Mouse (Mus musculus): Measurements from ENCODE around the gene Rtf1. TPM values are rescaled to one million over a fixed set of nuclear protein-coding genes. Genes with fewer than 3 reads are reported as not detected.

Rtf1 gene
- polyA plus RNA-seq, 1 experiment, result 7.2 TPM

GRCm38 (mm10) chr2:119762276-119762675 lies 87.4 kb downstream of the Rtf1 start:
- Histone ChIP-seq H3ac (ENCODE audit: control insufficient read depth, insufficient read length) (no peak overlapping the region), H3K4me2 (ENCODE audit: low read depth) (no peak overlapping the region), H3K27me3 (ENCODE audit: control insufficient read depth, insufficient read depth, insufficient read length) (peaks cover 28% of the 10 kb centered on the region), H3K36me3 (ENCODE audit: control insufficient read depth, insufficient read depth) (no peaks in the 10 kb centered on the region), H3K4me3 (no peak overlapping the region), H3K79me2 (ENCODE audit: control insufficient read depth, insufficient read depth) (no peaks in the 10 kb centered on the region)
- TF ChIP-seq SRF (IDR thresholded peaks at IDR 0.05; ENCODE audit: control insufficient read depth, insufficient read length, low read depth) (no peak), MAX (IDR thresholded peaks at IDR 0.05; ENCODE audit: low read depth) (no peak), TCF12 (IDR thresholded peaks at IDR 0.05; ENCODE audit: insufficient read depth, poor library complexity, severe bottlenecking) (no peak), TCF3 (IDR thresholded peaks at IDR 0.05; ENCODE audit: insufficient read length, low read depth) (no peak), E2F4 (IDR thresholded peaks at IDR 0.05; ENCODE audit: insufficient read depth) (no peak), CEBPB (IDR thresholded peaks at IDR 0.05; ENCODE audit: insufficient read depth, poor library complexity, severe bottlenecking) (no peak), POLR2A (IDR thresholded peaks at IDR 0.05; ENCODE audit: insufficient read length, low read depth) (no peak), MYOD1 (IDR thresholded peaks at IDR 0.05; ENCODE audit: control insufficient read depth in 1 of 3, insufficient read length in 2 of 3, low read depth in 2 of 3) (no peak), MYOG (IDR thresholded peaks at IDR 0.05; ENCODE audit: control insufficient read depth in 1 of 3, insufficient read depth in 1 of 3, insufficient read length in 2 of 3, low read depth in 2 of 3) (no peak), USF1 (IDR thresholded peaks at IDR 0.05; ENCODE audit: low read depth) (no peak), POLR2AphosphoS2 (IDR thresholded peaks at IDR 0.05; ENCODE audit: insufficient read length, low read depth) (no peak), REST (IDR thresholded peaks at IDR 0.05; ENCODE audit: insufficient read depth, insufficient read length) (no peak)

GRCm38 (mm10) chr2:119763924-119764323 lies 89.1 kb downstream of the Rtf1 start:
- Histone ChIP-seq H3K36me3 (ENCODE audit: control insufficient read depth, insufficient read depth) (no peaks in the 10 kb centered on the region), H3K4me2 (ENCODE audit: low read depth) (no peak overlapping the region), H3K79me2 (ENCODE audit: control insufficient read depth, insufficient read depth) (no peaks in the 10 kb centered on the region), H3K4me3 (no peak overlapping the region), H3ac (ENCODE audit: control insufficient read depth, insufficient read length) (no peak overlapping the region), H3K27me3 (ENCODE audit: control insufficient read depth, insufficient read depth, insufficient read length) (peaks cover 13% of the 10 kb centered on the region)
- TF ChIP-seq E2F4 (IDR thresholded peaks at IDR 0.05; ENCODE audit: insufficient read depth), result no peak
- no peak for TF ChIP-seq TCF3 (IDR thresholded peaks at IDR 0.05; ENCODE audit: insufficient read length, low read depth)
- TF ChIP-seq MAX (IDR thresholded peaks at IDR 0.05; ENCODE audit: low read depth), result no peak
- no peak for TF ChIP-seq CEBPB (IDR thresholded peaks at IDR 0.05; ENCODE audit: insufficient read depth, poor library complexity, severe bottlenecking)
- no peak for TF ChIP-seq POLR2A (IDR thresholded peaks at IDR 0.05; ENCODE audit: insufficient read length, low read depth)
- TF ChIP-seq SRF (IDR thresholded peaks at IDR 0.05; ENCODE audit: control insufficient read depth, insufficient read length, low read depth), result no peak
- TF ChIP-seq TCF12 (IDR thresholded peaks at IDR 0.05; ENCODE audit: insufficient read depth, poor library complexity, severe bottlenecking), result no peak
- no peak for TF ChIP-seq MYOD1 (IDR thresholded peaks at IDR 0.05; ENCODE audit: control insufficient read depth in 1 of 3, insufficient read length in 2 of 3, low read depth in 2 of 3)
- no peak for TF ChIP-seq REST (IDR thresholded peaks at IDR 0.05; ENCODE audit: insufficient read depth, insufficient read length)
- no peak for TF ChIP-seq POLR2AphosphoS2 (IDR thresholded peaks at IDR 0.05; ENCODE audit: insufficient read length, low read depth)
- TF ChIP-seq USF1 (IDR thresholded peaks at IDR 0.05; ENCODE audit: low read depth), result no peak
- no peak for TF ChIP-seq MYOG (IDR thresholded peaks at IDR 0.05; ENCODE audit: control insufficient read depth in 1 of 3, insufficient read depth in 1 of 3, insufficient read length in 2 of 3, low read depth in 2 of 3)

GRCm38 (mm10) chr2:119767246-119767645 lies 92.4 kb downstream of the Rtf1 start:
- H3K4me3 ChIP-seq, result no peak overlapping the region
- no peak overlapping the region for H3K4me2 ChIP-seq (ENCODE audit: low read depth)
- H3K36me3 ChIP-seq (ENCODE audit: control insufficient read depth, insufficient read depth), result peaks cover 12% of the 10 kb centered on the region
- TF ChIP-seq TCF3 (IDR thresholded peaks at IDR 0.05; ENCODE audit: insufficient read length, low read depth) (no peak), POLR2A (IDR thresholded peaks at IDR 0.05; ENCODE audit: insufficient read length, low read depth) (no peak), TCF12 (IDR thresholded peaks at IDR 0.05; ENCODE audit: insufficient read depth, poor library complexity, severe bottlenecking) (no peak), POLR2AphosphoS2 (IDR thresholded peaks at IDR 0.05; ENCODE audit: insufficient read length, low read depth) (no peak), E2F4 (IDR thresholded peaks at IDR 0.05; ENCODE audit: insufficient read depth) (no peak), CEBPB (IDR thresholded peaks at IDR 0.05; ENCODE audit: insufficient read depth, poor library complexity, severe bottlenecking) (no peak), MYOG (IDR thresholded peaks at IDR 0.05; ENCODE audit: control insufficient read depth in 1 of 3, insufficient read depth in 1 of 3, insufficient read length in 2 of 3, low read depth in 2 of 3) (no peak), SRF (IDR thresholded peaks at IDR 0.05; ENCODE audit: control insufficient read depth, insufficient read length, low read depth) (no peak), MYOD1 (IDR thresholded peaks at IDR 0.05; ENCODE audit: control insufficient read depth in 1 of 3, insufficient read length in 2 of 3, low read depth in 2 of 3) (no peak), USF1 (IDR thresholded peaks at IDR 0.05; ENCODE audit: low read depth) (no peak), REST (IDR thresholded peaks at IDR 0.05; ENCODE audit: insufficient read depth, insufficient read length) (no peak), MAX (IDR thresholded peaks at IDR 0.05; ENCODE audit: low read depth) (no peak)
- no peaks in the 10 kb centered on the region for H3K27me3 ChIP-seq (ENCODE audit: control insufficient read depth, insufficient read depth, insufficient read length)
- H3ac ChIP-seq (ENCODE audit: control insufficient read depth, insufficient read length), result no peak overlapping the region
- no peaks in the 10 kb centered on the region for H3K79me2 ChIP-seq (ENCODE audit: control insufficient read depth, insufficient read depth)

Other genes with a start within 250 kb of the Rtf1 start
- gene Ino80, start 197.4 kb upstream of the Rtf1 start, polyA plus RNA-seq (2012; fragmentation: generic; extraction: Trizol), result 7.3 TPM
- 0.23 TPM for gene Exd1, start 127.4 kb upstream of the Rtf1 start, polyA plus RNA-seq (2012; fragmentation: generic; extraction: Trizol)
- gene Chp1, start 127.4 kb upstream of the Rtf1 start, polyA plus RNA-seq (2012; fragmentation: generic; extraction: Trizol), result 67.9 TPM
- gene Nusap1, start 56.8 kb upstream of the Rtf1 start, polyA plus RNA-seq (2012; fragmentation: generic; extraction: Trizol), result 4.4 TPM
- 3.7 TPM for gene Oip5, start 56.6 kb upstream of the Rtf1 start, polyA plus RNA-seq (2012; fragmentation: generic; extraction: Trizol)
- 19.5 TPM for gene Ndufaf1, start 12.2 kb upstream of the Rtf1 start, polyA plus RNA-seq (2012; fragmentation: generic; extraction: Trizol)
- 0.14 TPM for gene Itpka, start 67.3 kb downstream of the Rtf1 start, polyA plus RNA-seq (2012; fragmentation: generic; extraction: Trizol)
- not detected for gene Ltk, start 85.4 kb downstream of the Rtf1 start, polyA plus RNA-seq (2012; fragmentation: generic; extraction: Trizol)
- 13.7 TPM for gene Rpap1, start 112.5 kb downstream of the Rtf1 start, polyA plus RNA-seq (2012; fragmentation: generic; extraction: Trizol)
- 6.0 TPM for gene Tyro3, start 122.7 kb downstream of the Rtf1 start, polyA plus RNA-seq (2012; fragmentation: generic; extraction: Trizol)
- gene Mga, start 222.2 kb downstream of the Rtf1 start, polyA plus RNA-seq (2012; fragmentation: generic; extraction: Trizol), result 3.4 TPM

All from myocyte (in vitro differentiated cells).